Mouse (Mus musculus): Measurements from ENCODE around the gene Prdm5. TPM values are rescaled to one million over a fixed set of nuclear protein-coding genes. Genes with fewer than 3 reads are reported as not detected.

Prdm5 gene
- polyA plus RNA-seq, 1 experiment from 2014 or later, result 5.5 TPM

GRCm38 (mm10) chr6:65892045-65892660 lies 113.4 kb downstream of the Prdm5 start:
- H3K27ac ChIP-seq (ENCODE audit: low read length), result no peak overlapping the region
- no peak overlapping the region for H3K9ac ChIP-seq (replicated peaks; ENCODE audit: low read depth, low read length)
- no peak for ATAC-seq
- 92% methylated on average over 4 of the region's 4 CpGs for WGBS
- H3K9me3 ChIP-seq (ENCODE audit: control insufficient read depth, low read length), result no peaks in the 10 kb centered on the region
- H3K4me3 ChIP-seq (replicated peaks; ENCODE audit: low read length), result no peak overlapping the region
- no peaks in the 10 kb centered on the region for H3K4me1 ChIP-seq (replicated peaks; ENCODE audit: control insufficient read depth, insufficient read depth, low read length)
- no peaks in the 10 kb centered on the region for H3K27me3 ChIP-seq (replicated peaks; ENCODE audit: control insufficient read depth, insufficient read depth, low read length)
- no peaks in the 10 kb centered on the region for H3K36me3 ChIP-seq (ENCODE audit: control insufficient read depth, insufficient read depth)
- no peak overlapping the region for H3K4me2 ChIP-seq (ENCODE audit: low read length)

- Histone ChIP-seq H3K4me1 (replicated peaks; ENCODE audit: control insufficient read depth, insufficient read depth, low read length) (no peaks in the 10 kb centered on the region), H3K27me3 (replicated peaks; ENCODE audit: control insufficient read depth, insufficient read depth, low read length) (no peaks in the 10 kb centered on the region), H3K9me3 (ENCODE audit: control insufficient read depth, low read length) (no peaks in the 10 kb centered on the region), H3K4me2 (ENCODE audit: low read length) (no peak overlapping the region), H3K9ac (replicated peaks; ENCODE audit: low read depth, low read length) (no peak overlapping the region), H3K36me3 (ENCODE audit: control insufficient read depth, insufficient read depth) (no peaks in the 10 kb centered on the region), H3K27ac (ENCODE audit: low read length) (no peak overlapping the region), H3K4me3 (replicated peaks; ENCODE audit: low read length) (no peak overlapping the region)
- ATAC-seq, result no peak
- WGBS, result 87% methylated on average over 2 of the region's 2 CpGs
Measured at GRCm38 (mm10) chr6:65906657-65907182, 127.9 kb downstream of the Prdm5 start.

- no peaks in the 10 kb centered on the region for H3K27me3 ChIP-seq (replicated peaks; ENCODE audit: control insufficient read depth, insufficient read depth, low read length)
- no peaks in the 10 kb centered on the region for H3K9me3 ChIP-seq (ENCODE audit: control insufficient read depth, low read length)
- no peak overlapping the region for H3K9ac ChIP-seq (replicated peaks; ENCODE audit: low read depth, low read length)
- H3K4me3 ChIP-seq (replicated peaks; ENCODE audit: low read length), result no peak overlapping the region
- WGBS, result 74% methylated on average over 5 of the region's 5 CpGs
- ATAC-seq, result peak; percentile 63
- no peak overlapping the region for H3K4me2 ChIP-seq (ENCODE audit: low read length)
- H3K4me1 ChIP-seq (replicated peaks; ENCODE audit: control insufficient read depth, insufficient read depth, low read length), result no peaks in the 10 kb centered on the region
- no peaks in the 10 kb centered on the region for H3K36me3 ChIP-seq (ENCODE audit: control insufficient read depth, insufficient read depth)
- peak overlapping the region; percentile 5; the same call in 1 of the 2 replicates for H3K27ac ChIP-seq (ENCODE audit: low read length)
Measured at GRCm38 (mm10) chr6:65915421-65915820, 136.6 kb downstream of the Prdm5 start.

- H3K4me2 ChIP-seq (ENCODE audit: low read length), result no peak overlapping the region
- H3K27me3 ChIP-seq (replicated peaks; ENCODE audit: control insufficient read depth, insufficient read depth, low read length), result peaks cover 7% of the 10 kb centered on the region
- no peaks in the 10 kb centered on the region for H3K36me3 ChIP-seq (ENCODE audit: control insufficient read depth, insufficient read depth)
- no peak overlapping the region for H3K9ac ChIP-seq (replicated peaks; ENCODE audit: low read depth, low read length)
- no peaks in the 10 kb centered on the region for H3K4me1 ChIP-seq (replicated peaks; ENCODE audit: control insufficient read depth, insufficient read depth, low read length)
- WGBS, result 89% methylated on average over 3 of the region's 3 CpGs
- H3K27ac ChIP-seq (ENCODE audit: low read length), result no peak overlapping the region
- no peak overlapping the region for H3K4me3 ChIP-seq (replicated peaks; ENCODE audit: low read length)
- ATAC-seq, result no peak
- no peaks in the 10 kb centered on the region for H3K9me3 ChIP-seq (ENCODE audit: control insufficient read depth, low read length)
Measured at GRCm38 (mm10) chr6:65921703-65922102, 142.9 kb downstream of the Prdm5 start.

- no peak for ATAC-seq
- H3K4me3 ChIP-seq (replicated peaks; ENCODE audit: low read length), result no peak overlapping the region
- H3K4me1 ChIP-seq (replicated peaks; ENCODE audit: control insufficient read depth, insufficient read depth, low read length), result no peaks in the 10 kb centered on the region
- peaks cover 10% of the 10 kb centered on the region for H3K27me3 ChIP-seq (replicated peaks; ENCODE audit: control insufficient read depth, insufficient read depth, low read length)
- H3K36me3 ChIP-seq (ENCODE audit: control insufficient read depth, insufficient read depth), result no peaks in the 10 kb centered on the region
- H3K27ac ChIP-seq (ENCODE audit: low read length), result no peak overlapping the region
- no peaks in the 10 kb centered on the region for H3K9me3 ChIP-seq (ENCODE audit: control insufficient read depth, low read length)
- H3K9ac ChIP-seq (replicated peaks; ENCODE audit: low read depth, low read length), result no peak overlapping the region
- no peak overlapping the region for H3K4me2 ChIP-seq (ENCODE audit: low read length)
- WGBS, result 64% methylated on average over 4 of the region's 4 CpGs
Measured at GRCm38 (mm10) chr6:65923501-65924084, 144.8 kb downstream of the Prdm5 start.

- WGBS, result 15% methylated on average over 3 of the region's 3 CpGs
- peaks cover 12% of the 10 kb centered on the region for H3K27me3 ChIP-seq (replicated peaks; ENCODE audit: control insufficient read depth, insufficient read depth, low read length)
- H3K9me3 ChIP-seq (ENCODE audit: control insufficient read depth, low read length), result no peaks in the 10 kb centered on the region
- H3K9ac ChIP-seq (replicated peaks; ENCODE audit: low read depth, low read length), result no peak overlapping the region
- no peaks in the 10 kb centered on the region for H3K4me1 ChIP-seq (replicated peaks; ENCODE audit: control insufficient read depth, insufficient read depth, low read length)
- no peaks in the 10 kb centered on the region for H3K36me3 ChIP-seq (ENCODE audit: control insufficient read depth, insufficient read depth)
- peak; percentile 28; the same call in 1 of the 2 replicates for ATAC-seq
- H3K4me2 ChIP-seq (ENCODE audit: low read length), result no peak overlapping the region
- no peak overlapping the region for H3K27ac ChIP-seq (ENCODE audit: low read length)
- H3K4me3 ChIP-seq (replicated peaks; ENCODE audit: low read length), result no peak overlapping the region
Measured at GRCm38 (mm10) chr6:65925737-65926333, 147.0 kb downstream of the Prdm5 start.

- Histone ChIP-seq H3K27me3 (replicated peaks; ENCODE audit: control insufficient read depth, insufficient read depth, low read length) (peaks cover 6% of the 10 kb centered on the region), H3K4me1 (replicated peaks; ENCODE audit: control insufficient read depth, insufficient read depth, low read length) (no peaks in the 10 kb centered on the region; the same call in 1 of the 2 replicates), H3K27ac (ENCODE audit: low read length) (no peak overlapping the region), H3K36me3 (ENCODE audit: control insufficient read depth, insufficient read depth) (no peaks in the 10 kb centered on the region; the same call in 1 of the 2 replicates), H3K9me3 (ENCODE audit: control insufficient read depth, low read length) (no peaks in the 10 kb centered on the region), H3K4me3 (replicated peaks; ENCODE audit: low read length) (no peak overlapping the region), H3K9ac (replicated peaks; ENCODE audit: low read depth, low read length) (no peak overlapping the region), H3K4me2 (ENCODE audit: low read length) (no peak overlapping the region)
- 93% methylated on average over 1 of the region's 1 CpGs for WGBS
- ATAC-seq, result no peak
Measured at GRCm38 (mm10) chr6:65930523-65930922, 151.7 kb downstream of the Prdm5 start.

GRCm38 (mm10) chr6:65932776-65933175 lies 154.0 kb downstream of the Prdm5 start:
- no peaks in the 10 kb centered on the region; the same call in 1 of the 2 replicates for H3K4me1 ChIP-seq (replicated peaks; ENCODE audit: control insufficient read depth, insufficient read depth, low read length)
- no peak overlapping the region for H3K9ac ChIP-seq (replicated peaks; ENCODE audit: low read depth, low read length)
- no peak for ATAC-seq
- H3K27ac ChIP-seq (ENCODE audit: low read length), result no peak overlapping the region
- H3K4me3 ChIP-seq (replicated peaks; ENCODE audit: low read length), result no peak overlapping the region
- H3K27me3 ChIP-seq (replicated peaks; ENCODE audit: control insufficient read depth, insufficient read depth, low read length), result 0 out of 2 replicates have a peak, but pooled peaks cover 2% of the 10 kb centered on the region
- no peaks in the 10 kb centered on the region; the same call in 1 of the 2 replicates for H3K36me3 ChIP-seq (ENCODE audit: control insufficient read depth, insufficient read depth)
- no peaks in the 10 kb centered on the region for H3K9me3 ChIP-seq (ENCODE audit: control insufficient read depth, low read length)
- 28% methylated on average over 1 of the region's 1 CpGs for WGBS
- H3K4me2 ChIP-seq (ENCODE audit: low read length), result no peak overlapping the region

GRCm38 (mm10) chr6:65933177-65933576 lies 154.4 kb downstream of the Prdm5 start:
- no peaks in the 10 kb centered on the region for H3K9me3 ChIP-seq (ENCODE audit: control insufficient read depth, low read length)
- no peak overlapping the region for H3K4me2 ChIP-seq (ENCODE audit: low read length)
- H3K36me3 ChIP-seq (ENCODE audit: control insufficient read depth, insufficient read depth), result no peaks in the 10 kb centered on the region; the same call in 1 of the 2 replicates
- 13% methylated on average over 4 of the region's 4 CpGs for WGBS
- no peak overlapping the region for H3K4me3 ChIP-seq (replicated peaks; ENCODE audit: low read length)
- no peak for ATAC-seq
- H3K9ac ChIP-seq (replicated peaks; ENCODE audit: low read depth, low read length), result no peak overlapping the region
- H3K27me3 ChIP-seq (replicated peaks; ENCODE audit: control insufficient read depth, insufficient read depth, low read length), result 0 out of 2 replicates have a peak, but pooled peaks cover 2% of the 10 kb centered on the region
- no peak overlapping the region for H3K27ac ChIP-seq (ENCODE audit: low read length)
- no peaks in the 10 kb centered on the region; the same call in 1 of the 2 replicates for H3K4me1 ChIP-seq (replicated peaks; ENCODE audit: control insufficient read depth, insufficient read depth, low read length)
